Mouse (Mus musculus) c-Kit-positive CD71-negative TER-119-negative erythroid progenitor cells, embryonic 14.5 days (primary cell): ENCODE results near the gene Phf23.
"Not testable (repeated sequence)": the region's sequence is repeated elsewhere in the genome, so short reads cannot be mapped to it uniquely, and the experiment has no call there.

Experiments used
- DNase-seq: peaks from one replicate; pipeline ENCODE4 v3.0.0-alpha.2; 2013; ENCODE audit warnings: low read depth

Gene Phf23

GRCm38 (mm10) chr11:69999666-70000065 lies 4.1 kb downstream of the Phf23 start:
- DNase-seq: no peak

- DNase-seq: peak; percentile 87
Observed at GRCm38 (mm10) chr11:70000396-70000898, 4.9 kb downstream of the Phf23 start, which contains the start of gene Dvl2. Dvl2 (plus strand) TSS chr11:70000595.

GRCm38 (mm10) chr11:70001159-70001558 lies 5.6 kb downstream of the Phf23 start:
- DNase-seq: no peak

DNA sequence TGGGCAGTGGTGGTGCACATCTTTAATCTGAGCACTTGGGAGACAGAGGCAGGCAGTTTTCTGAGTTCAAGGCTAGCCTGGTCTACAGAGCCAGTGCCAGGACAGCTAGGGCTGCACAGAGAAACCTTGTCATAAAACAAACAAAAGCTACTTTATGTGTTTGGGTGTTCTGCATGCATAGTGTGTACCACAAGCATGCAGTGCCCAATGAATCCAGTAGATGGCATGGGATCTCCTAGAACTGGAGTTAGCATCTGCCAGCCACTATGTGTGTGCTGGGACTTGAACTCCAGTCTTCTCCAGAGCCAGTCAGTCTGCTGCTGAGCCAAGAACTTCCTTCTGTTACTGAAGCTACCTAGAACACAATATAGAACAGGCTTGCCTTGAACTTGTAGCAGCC lies 6.3 kb downstream of the Phf23 start:
- no peak for DNase-seq

DNA sequence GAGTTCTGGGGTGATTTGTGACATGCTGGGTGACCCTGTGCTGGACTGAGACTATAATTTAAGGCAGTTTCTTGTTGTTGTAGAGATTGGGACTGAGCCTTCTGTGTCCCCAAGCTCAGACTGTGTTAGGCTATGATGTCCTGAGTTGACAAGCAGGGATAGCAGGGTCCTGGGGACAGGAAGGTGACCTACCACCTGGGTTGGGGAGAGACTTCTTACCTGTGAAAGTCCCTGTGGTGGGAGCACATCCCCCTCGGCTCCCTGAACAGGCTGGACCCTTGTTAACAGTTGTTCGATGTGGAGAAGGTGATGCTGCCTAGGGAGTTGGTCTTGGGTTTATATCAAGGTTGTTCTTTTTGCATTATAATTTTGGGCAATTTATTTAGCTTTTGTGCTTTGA lies 6.9 kb downstream of the Phf23 start:
- DNase-seq: no peak

DNA sequence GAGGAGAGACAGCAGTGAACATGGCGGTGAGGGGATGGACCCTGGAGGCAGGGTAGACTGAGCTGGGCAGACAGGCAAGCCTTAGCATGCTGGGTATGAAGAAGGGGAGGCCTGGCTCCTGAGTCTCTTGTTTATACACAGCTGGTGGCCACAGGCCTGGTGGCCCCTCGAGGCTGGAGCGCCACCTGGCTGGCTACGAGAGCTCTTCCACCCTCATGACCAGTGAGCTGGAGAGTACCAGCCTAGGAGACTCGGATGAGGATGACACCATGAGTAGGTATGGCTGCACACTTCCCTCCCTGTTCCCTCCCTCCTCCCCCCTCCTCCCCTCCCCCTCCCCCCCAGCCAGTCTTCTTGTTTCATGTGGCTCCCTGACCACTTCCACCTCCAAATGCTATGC lies 9.9 kb downstream of the Phf23 start:
- DNase-seq: no peak

GRCm38 (mm10) chr11:70010033-70010432 lies 14.5 kb downstream of the Phf23 start:
- no peak for DNase-seq

- DNase-seq: no peak
Observed at GRCm38 (mm10) chr11:70010548-70010947, 15.0 kb downstream of the Phf23 start.

- DNase-seq: no peak
Observed at GRCm38 (mm10) chr11:70010961-70011360, 15.4 kb downstream of the Phf23 start.

- no peak for DNase-seq
Observed at GRCm38 (mm10) chr11:70012931-70013330, 17.4 kb downstream of the Phf23 start.

- no peak for DNase-seq
Observed at GRCm38 (mm10) chr11:70013408-70013807, 17.8 kb downstream of the Phf23 start.

- no peak for DNase-seq
Observed at GRCm38 (mm10) chr11:70014051-70014450, 18.5 kb downstream of the Phf23 start.

DNA sequence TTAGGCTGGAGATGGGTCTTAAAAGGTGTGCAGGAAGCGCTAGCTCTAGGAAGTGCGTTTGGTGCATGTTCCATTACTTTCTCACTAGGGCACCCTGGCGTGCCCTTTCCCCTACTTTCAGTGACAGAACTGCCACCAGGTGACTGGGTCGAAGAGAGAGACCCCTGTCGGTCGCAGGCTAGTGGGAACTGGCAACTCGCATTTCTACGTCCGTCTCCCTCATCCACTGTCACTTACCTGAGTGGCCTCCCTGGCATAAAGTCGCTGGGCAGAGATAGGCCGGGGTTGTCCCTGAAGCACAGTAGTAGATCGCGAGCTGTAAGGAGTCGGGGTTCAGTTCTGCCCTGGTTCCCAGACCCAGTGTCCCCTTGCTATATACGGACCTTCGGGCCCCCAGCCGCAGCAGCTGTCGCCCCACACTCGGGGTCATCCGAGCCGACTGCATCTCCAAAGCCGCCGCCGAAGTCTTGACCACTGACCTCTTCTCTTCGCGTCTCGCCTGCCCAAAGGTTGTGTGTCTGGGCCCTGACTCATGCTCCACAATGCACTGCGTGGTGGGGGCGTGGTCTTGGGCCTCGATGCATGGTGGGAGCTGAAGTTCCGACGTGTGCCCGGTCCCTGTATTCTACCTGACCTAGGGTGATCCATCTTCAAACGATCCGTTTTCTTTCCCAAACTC lies 19.4 kb downstream of the Phf23 start, which contains the start of gene Acadvl:
Gene Acadvl (minus strand): TSS at position 532 of the 679 bp plus-strand sequence.
- DNase-seq: peak; percentile 81

GRCm38 (mm10) chr11:70015677-70016076 lies 20.1 kb downstream of the Phf23 start:
- no peak for DNase-seq

DNA sequence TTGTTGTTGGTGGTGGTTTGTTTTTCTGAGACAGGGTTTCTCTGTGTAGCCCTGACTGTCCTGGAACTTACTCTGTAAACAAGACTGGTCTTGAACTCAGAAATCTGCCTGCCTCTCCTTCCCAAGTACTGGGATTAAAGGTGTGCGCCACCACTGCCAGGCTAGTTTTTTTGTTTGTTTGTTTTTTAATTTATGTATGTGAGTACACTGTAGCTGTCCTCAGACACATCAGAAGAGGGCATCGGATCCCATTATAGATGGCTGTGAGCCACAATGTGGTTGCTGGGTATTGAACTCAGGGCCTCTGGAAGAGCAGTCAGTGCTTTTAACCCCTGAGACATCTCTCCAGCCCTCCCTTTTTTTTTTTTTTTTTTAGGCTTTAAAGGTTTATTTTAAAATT lies 20.6 kb downstream of the Phf23 start:
- DNase-seq: not testable (repeated sequence)

- no peak for DNase-seq
Observed at GRCm38 (mm10) chr11:70016669-70017068, 21.1 kb downstream of the Phf23 start, which contains the start of gene Dlg4. Dlg4 (plus strand) TSS chr11:70016942.

GRCm38 (mm10) chr11:70017199-70017767 lies 21.7 kb downstream of the Phf23 start:
- no peak for DNase-seq

GRCm38 (mm10) chr11:70018131-70018990 lies 22.8 kb downstream of the Phf23 start:
- DNase-seq: no peak

GRCm38 (mm10) chr11:70019495-70020021 lies 24.0 kb downstream of the Phf23 start:
- DNase-seq: no peak

DNA sequence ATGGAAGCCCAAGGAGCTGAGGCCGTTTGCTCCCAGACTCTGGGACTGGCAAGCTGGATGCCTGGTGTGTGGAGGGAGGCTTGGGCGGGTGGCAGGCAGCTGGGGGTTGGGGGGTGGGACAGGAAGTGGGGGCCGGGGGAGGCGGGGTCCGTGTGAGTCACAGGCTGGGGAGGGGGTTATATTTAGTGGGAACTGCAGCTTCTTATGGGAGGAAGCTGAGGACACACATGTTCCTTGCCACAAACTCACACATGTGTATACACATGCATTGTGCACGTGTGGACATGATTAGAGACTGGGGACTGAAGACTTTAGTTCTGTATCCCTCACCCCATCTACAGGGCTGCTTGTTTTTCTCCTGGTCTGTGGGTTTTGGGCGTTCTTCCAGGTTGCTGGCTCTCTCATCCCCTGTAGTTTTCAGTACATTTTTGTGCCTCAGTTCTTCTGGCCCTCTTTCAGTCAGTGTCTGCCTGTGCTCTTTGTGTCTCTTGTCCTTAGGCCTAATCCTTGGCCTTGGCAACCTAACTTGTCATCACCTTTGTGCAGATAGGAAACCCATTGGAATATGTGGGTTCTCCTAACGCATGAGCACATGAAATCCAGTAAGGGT lies 24.6 kb downstream of the Phf23 start:
- DNase-seq: no peak

- no peak for DNase-seq
Observed at GRCm38 (mm10) chr11:70020731-70021263, 25.2 kb downstream of the Phf23 start.
